Mouse (Mus musculus) testis, adult 2 months (tissue): ENCODE data around the gene Ncl.

Source experiments
- CTCF ChIP-seq: fragments of 200-500 bp; IDR thresholded peaks from 2 replicates; pipeline ENCODE4 v1.5.1; 2012; ENCODE audit warnings: low read depth, mild to moderate bottlenecking, inconsistent platforms, low read length, moderate library complexity; ENCODE audit not compliant: control insufficient read depth, insufficient read depth, insufficient replicate concordance
- POLR2A ChIP-seq: fragments of 200-500 bp; IDR thresholded peaks from 2 replicates; pipeline ENCODE4 v1.6.1; 2012; ENCODE audit warnings: low read depth, mild to moderate bottlenecking, inconsistent platforms, low read length, moderate library complexity; ENCODE audit not compliant: control insufficient read depth

- no peak for TF ChIP-seq CTCF
- TF ChIP-seq POLR2A = no peak
Measured at GRCm38 (mm10) chr1:86349696-86350095, 9.5 kb downstream of the Ncl start.
